Mouse (Mus musculus): Measurements from ENCODE around the gene Kifc3. TPM values are rescaled to one million over a fixed set of nuclear protein-coding genes. Genes with fewer than 3 reads are reported as not detected.
"Not testable (repeated sequence)": the region's sequence is repeated elsewhere in the genome, so short reads cannot be mapped to it uniquely, and the experiment has no call there.

Gene Kifc3
- total RNA-seq (2022), result 100 to 1,000 TPM; 165 to 259 (median 182) TPM

GRCm38 (mm10) chr8:95202649-95203275, at the start of gene Kifc3:
Gene Kifc3, minus strand, starts transcription at chr8:95202812.
- no peak for DNase-seq

- no peak for DNase-seq
Observed at GRCm38 (mm10) chr8:95252056-95252455, 49.4 kb upstream of the Kifc3 start.

- no peak for DNase-seq
Observed at GRCm38 (mm10) chr8:95249847-95250246, 47.2 kb upstream of the Kifc3 start.

GRCm38 (mm10) chr8:95247277-95247676, 44.7 kb upstream of the Kifc3 start:
- DNase-seq, result no peak

GRCm38 (mm10) chr8:95245180-95245579, 42.6 kb upstream of the Kifc3 start:
- no peak for DNase-seq

- no peak for DNase-seq
Observed at GRCm38 (mm10) chr8:95243853-95244252, 41.2 kb upstream of the Kifc3 start.

- DNase-seq, result peak; percentile 58
Observed at GRCm38 (mm10) chr8:95242826-95243571, 40.4 kb upstream of the Kifc3 start.

- no peak for DNase-seq
Observed at GRCm38 (mm10) chr8:95242099-95242825, 39.6 kb upstream of the Kifc3 start.

GRCm38 (mm10) chr8:95235683-95236082, 33.1 kb upstream of the Kifc3 start:
- DNase-seq, result peak; percentile 55

GRCm38 (mm10) chr8:95230086-95230485, 27.5 kb upstream of the Kifc3 start:
- not testable (repeated sequence) for DNase-seq

- DNase-seq, result no peak
Observed at GRCm38 (mm10) chr8:95227151-95227468, 24.5 kb upstream of the Kifc3 start.

GRCm38 (mm10) chr8:95226251-95227150, 23.9 kb upstream of the Kifc3 start:
- peak; percentile 42 for DNase-seq

- no peak for DNase-seq
Observed at GRCm38 (mm10) chr8:95223969-95224368, 21.4 kb upstream of the Kifc3 start.

- no peak for DNase-seq
Observed at GRCm38 (mm10) chr8:95221045-95221444, 18.4 kb upstream of the Kifc3 start.

GRCm38 (mm10) chr8:95220571-95220998, 18.0 kb upstream of the Kifc3 start:
- DNase-seq, result no peak

- no peak for DNase-seq
Observed at GRCm38 (mm10) chr8:95219623-95220022, 17.0 kb upstream of the Kifc3 start.

GRCm38 (mm10) chr8:95215709-95216360, 13.2 kb upstream of the Kifc3 start:
- DNase-seq, result no peak

GRCm38 (mm10) chr8:95209924-95210323, 7.3 kb upstream of the Kifc3 start:
- DNase-seq, result peak; percentile 64

GRCm38 (mm10) chr8:95205946-95206345, 3.3 kb upstream of the Kifc3 start:
- DNase-seq, result no peak

- DNase-seq, result peak; percentile 63
Observed at GRCm38 (mm10) chr8:95204039-95204380, 1.4 kb upstream of the Kifc3 start.

GRCm38 (mm10) chr8:95203326-95204038, 870 bp upstream of the Kifc3 start:
- DNase-seq, result no peak

Data from adrenal gland, adult 8-10 months (tissue).